Mouse (Mus musculus) stomach, postnatal 0 days (tissue): ENCODE results near the gene Rdh16f2. TPM values are rescaled to one million over a fixed set of nuclear protein-coding genes. Genes with fewer than 3 reads are reported as not detected.

ENCODE experiments used
- ATAC-seq: fragments of 200-750 bp; cut with Nextera tagmentation; 2 replicates; pipeline ENCODE4 v1.8.0; 2017; ENCODE audit not compliant: low FRiP score, low TSS enrichment
- DNase-seq: peaks from one replicate; pipeline ENCODE4 v3.0.0-alpha.2; 2016; ENCODE audit warnings: low spot score
- H3K27ac ChIP-seq: fragments of 300-500 bp; sonication (generic); replicated peaks from 2 replicates; pipeline ENCODE4 v1.5.1; 2014; ENCODE audit warnings: mild to moderate bottlenecking, control low read depth
- H3K27me3 ChIP-seq: fragments of 300-500 bp; sonication (generic); 2 replicates; pipeline ENCODE4 v1.6.1; 2014; ENCODE audit warnings: low read length; ENCODE audit not compliant: control insufficient read depth, insufficient read depth
- H3K36me3 ChIP-seq: fragments of 300-500 bp; sonication (generic); 2 replicates; pipeline ENCODE4 v1.6.1; 2014; ENCODE audit warnings: low read length, mixed read lengths; ENCODE audit not compliant: control insufficient read depth, insufficient read depth
- H3K4me1 ChIP-seq: fragments of 300-500 bp; sonication (generic); replicated peaks from 2 replicates; pipeline ENCODE4 v1.6.1; 2014; ENCODE audit warnings: antibody characterized with exemption; ENCODE audit not compliant: control insufficient read depth, insufficient read depth
- H3K4me2 ChIP-seq: fragments of 300-500 bp; sonication (generic); replicated peaks from 2 replicates; pipeline ENCODE4 v1.6.1; 2014; ENCODE audit warnings: low read depth, mild to moderate bottlenecking, control low read depth, moderate library complexity
- H3K4me3 ChIP-seq: fragments of 300-500 bp; sonication (generic); 2 replicates; pipeline ENCODE4 v1.5.1; 2014; ENCODE audit warnings: low read depth, low read length, control low read depth
- H3K9ac ChIP-seq: fragments of 300-500 bp; sonication (generic); 2 replicates; pipeline ENCODE4 v1.6.1; 2014; ENCODE audit warnings: mild to moderate bottlenecking, low read length, control low read depth, mixed read lengths
- H3K9me3 ChIP-seq: fragments of 300-500 bp; sonication (generic); 2 replicates; pipeline ENCODE4 v1.6.1; 2016; ENCODE audit warnings: low read length; ENCODE audit not compliant: control insufficient read depth
- CTCF ChIP-seq: IDR thresholded peaks from 2 replicates; pipeline ENCODE4 v1.5.1; 2016; ENCODE audit warnings: antibody characterized with exemption, low read depth, mild to moderate bottlenecking, moderate library complexity
- EP300 ChIP-seq: optimal IDR thresholded peaks from 2 replicates; pipeline ENCODE3; 2016; ENCODE audit warnings: antibody characterized with exemption
- WGBS: fragments of 180-500 bp; shearing (Covaris S2); extraction: QIAGEN DNeasy Blood & Tissue Kit; methylation state at CpG from one replicate; pipeline ENCODE4 v1.1.7; 2014; 5-methylcytosine and 5-hydroxymethylcytosine counted together
- polyA plus RNA-seq: library from polyadenylated mRNA; unstranded; fragments of >200 nt; fragmentation: Nextera tagmentation; extraction: Ambion mirVana; gene quantifications from 2 replicates; pipeline ENCODE4 v1.2.1, GENCODE M21; 2015

Rdh16f2 gene
- polyA plus RNA-seq, 1 experiment from 2014 or later, result not detected

GRCm38 (mm10) chr10:127922241-127922640, 56.0 kb downstream of the Rdh16f2 start:
- peak; percentile 84 for ATAC-seq
- no peaks in the 10 kb centered on the region for H3K27me3 ChIP-seq
- H3K27ac ChIP-seq, result no peak overlapping the region
- TF ChIP-seq EP300 (peak; percentile 62), CTCF (no peak)
- no peak for DNase-seq
- no peak overlapping the region for H3K4me3 ChIP-seq
- H3K9me3 ChIP-seq, result no peaks in the 10 kb centered on the region
- no peaks in the 10 kb centered on the region for H3K36me3 ChIP-seq
- WGBS, result 59% methylated on average over 1 of the region's 1 CpGs
- no peak overlapping the region for H3K4me2 ChIP-seq
- H3K9ac ChIP-seq, result no peak overlapping the region
- H3K4me1 ChIP-seq, result no peaks in the 10 kb centered on the region

GRCm38 (mm10) chr10:127923024-127923423, 56.8 kb downstream of the Rdh16f2 start:
- DNase-seq, result no peak
- no peak for ATAC-seq
- 87% methylated on average over 8 of the region's 8 CpGs for WGBS
- Histone ChIP-seq H3K36me3 (no peaks in the 10 kb centered on the region), H3K4me2 (no peak overlapping the region), H3K4me3 (no peak overlapping the region), H3K4me1 (no peaks in the 10 kb centered on the region), H3K27me3 (no peaks in the 10 kb centered on the region), H3K27ac (no peak overlapping the region), H3K9ac (no peak overlapping the region), H3K9me3 (no peaks in the 10 kb centered on the region)
- TF ChIP-seq EP300 (no peak), CTCF (no peak)

GRCm38 (mm10) chr10:127924597-127925378, 58.5 kb downstream of the Rdh16f2 start:
- 52% methylated on average over 7 of the region's 7 CpGs for WGBS
- peak overlapping the region; percentile 73 for H3K27ac ChIP-seq
- H3K4me3 ChIP-seq, result no peak overlapping the region
- DNase-seq (no peak), ATAC-seq (peak; percentile 67)
- no peak overlapping the region for H3K4me2 ChIP-seq
- no peaks in the 10 kb centered on the region for H3K9me3 ChIP-seq
- H3K27me3 ChIP-seq, result no peaks in the 10 kb centered on the region
- H3K4me1 ChIP-seq, result no peaks in the 10 kb centered on the region
- no peak overlapping the region for H3K9ac ChIP-seq
- no peak for TF ChIP-seq CTCF
- peak; percentile 94 for TF ChIP-seq EP300
- no peaks in the 10 kb centered on the region for H3K36me3 ChIP-seq

Other genes with a start within 250 kb of the Rdh16f2 start
- 32.7 and 37.4 TPM in 2 replicates for gene Lrp1, start 245.3 kb upstream of the Rdh16f2 start, polyA plus RNA-seq
- gene Stat6, start 223.5 kb upstream of the Rdh16f2 start, polyA plus RNA-seq, result 31.4 and 34.6 TPM in 2 replicates
- 4.1 and 4.5 TPM in 2 replicates for gene Nemp1, start 199.6 kb upstream of the Rdh16f2 start, polyA plus RNA-seq
- gene Nab2, start 197.9 kb upstream of the Rdh16f2 start, polyA plus RNA-seq, result 6.8 and 8.9 TPM in 2 replicates
- gene Myo1a, start 161.3 kb upstream of the Rdh16f2 start, polyA plus RNA-seq, result 39.3 and 42.1 TPM in 2 replicates
- 0.34 and 0.35 TPM in 2 replicates for gene Tac2, start 142.0 kb upstream of the Rdh16f2 start, polyA plus RNA-seq
- 1.4 and 1.6 TPM in 2 replicates for gene Zbtb39, start 126.9 kb upstream of the Rdh16f2 start, polyA plus RNA-seq
- 0.77 and 0.92 TPM in 2 replicates for gene Gpr182, start 114.7 kb upstream of the Rdh16f2 start, polyA plus RNA-seq
- gene Rdh1, start 106.8 kb upstream of the Rdh16f2 start, polyA plus RNA-seq, result 0.19 and 0.23 TPM in 2 replicates
- gene Rdh16f1, start 106.7 kb upstream of the Rdh16f2 start, polyA plus RNA-seq, result 0.67 and 0.69 TPM in 2 replicates
- gene Rdh9, start 90.1 kb upstream of the Rdh16f2 start, polyA plus RNA-seq, result not detected in 2 replicates
- 1.0 and 1.5 TPM in 2 replicates for gene Rdh16, start 65.3 kb upstream of the Rdh16f2 start, polyA plus RNA-seq
- gene Rdh19, start 16.5 kb upstream of the Rdh16f2 start, polyA plus RNA-seq, result not detected in 2 replicates
- gene Rdh7, start 22.3 kb downstream of the Rdh16f2 start, polyA plus RNA-seq, result 1.9 and 2.1 TPM in 2 replicates
- gene Sdr9c7, start 32.0 kb downstream of the Rdh16f2 start, polyA plus RNA-seq, result 24.6 and 24.7 TPM in 2 replicates
- gene Hsd17b6, start 141.1 kb downstream of the Rdh16f2 start, polyA plus RNA-seq, result 5.0 and 5.7 TPM in 2 replicates
- gene Prim1, start 148.7 kb downstream of the Rdh16f2 start, polyA plus RNA-seq, result 27.3 and 27.4 TPM in 2 replicates
- 618 and 628 TPM in 2 replicates for gene Naca, start 169.1 kb downstream of the Rdh16f2 start, polyA plus RNA-seq
- gene Ptges3, start 192.5 kb downstream of the Rdh16f2 start, polyA plus RNA-seq, result 297 and 316 TPM in 2 replicates
- gene Atp5b, start 216.8 kb downstream of the Rdh16f2 start, polyA plus RNA-seq, result 2,044 and 2,075 TPM in 2 replicates
- gene Baz2a, start 225.1 kb downstream of the Rdh16f2 start, polyA plus RNA-seq, result 5.5 and 7.9 TPM in 2 replicates